Mouse (Mus musculus) heart, embryonic 16.5 days (tissue): Measurements from ENCODE around the gene Gfm2. TPM values are rescaled to one million over a fixed set of nuclear protein-coding genes. Genes with fewer than 3 reads are reported as not detected.
"Not testable (repeated sequence)": the region's sequence is repeated elsewhere in the genome, so short reads cannot be mapped to it uniquely, and the experiment has no call there.

Experiments
- ATAC-seq: fragments of 200-750 bp; cut with Nextera tagmentation; replicated peaks from 2 replicates; pipeline ENCODE4 v1.8.0; 2017; ENCODE audit warnings: moderate number of reproducible peaks; ENCODE audit not compliant: insufficient read depth, low FRiP score; ENCODE audit errors: extremely low read depth
- H3K27ac ChIP-seq: fragments of 300-500 bp; sonication (generic); 2 replicates; pipeline ENCODE4 v1.5.1; 2014; ENCODE audit warnings: mild to moderate bottlenecking, low read length, control low read depth, moderate library complexity
- H3K27me3 ChIP-seq: fragments of 300-500 bp; sonication (generic); 2 replicates; pipeline ENCODE4 v1.6.1; 2014; ENCODE audit warnings: low read length, mixed read lengths; ENCODE audit not compliant: control insufficient read depth, insufficient read depth
- H3K36me3 ChIP-seq: fragments of 300-500 bp; sonication (generic); 2 replicates; pipeline ENCODE4 v1.6.1; 2014; ENCODE audit not compliant: control insufficient read depth, insufficient read depth
- H3K4me1 ChIP-seq: fragments of 300-500 bp; sonication (generic); 2 replicates; pipeline ENCODE4 v1.6.1; 2014; ENCODE audit warnings: low read length, mixed read lengths; ENCODE audit not compliant: control insufficient read depth, insufficient read depth
- H3K4me2 ChIP-seq: fragments of 300-500 bp; sonication (generic); 2 replicates; pipeline ENCODE4 v1.6.1; 2014; ENCODE audit warnings: low read depth, mild to moderate bottlenecking, control low read depth, low read length
- H3K4me3 ChIP-seq: fragments of 300-500 bp; sonication (generic); 2 replicates; pipeline ENCODE4 v1.5.1; 2014; ENCODE audit warnings: mild to moderate bottlenecking, control low read depth, low read length
- H3K9ac ChIP-seq: fragments of 300-500 bp; sonication (generic); 2 replicates; pipeline ENCODE4 v1.6.1; 2014; ENCODE audit warnings: low read length, control low read depth
- H3K9me3 ChIP-seq: fragments of 300-500 bp; sonication (generic); replicated peaks from 2 replicates; pipeline ENCODE4 v1.6.1; 2016; ENCODE audit warnings: low read length; ENCODE audit not compliant: control insufficient read depth
- WGBS: fragments of 180-500 bp; shearing (Covaris S2); extraction: QIAGEN DNeasy Blood & Tissue Kit; methylation state at CpG from one replicate; pipeline ENCODE4 v1.1.7; 2014; 5-methylcytosine and 5-hydroxymethylcytosine counted together
- polyA plus RNA-seq: library from polyadenylated mRNA; unstranded; fragments of >200 nt; fragmentation: Nextera tagmentation; extraction: Ambion mirVana; gene quantifications from 2 replicates; pipeline ENCODE4 v1.2.1, GENCODE M21; 2015

Gfm2 gene
- 31.4 and 33.9 TPM in 2 replicates for polyA plus RNA-seq

- Histone ChIP-seq H3K4me1 (peaks cover 8% of the 10 kb centered on the region), H3K9ac (peak within 1 kb of the TSS; percentile 95), H3K4me2 (peak within 1 kb of the TSS; percentile 68), H3K27me3 (no peaks in the 10 kb centered on the region), H3K9me3 (no peaks in the 10 kb centered on the region), H3K27ac (peak within 1 kb of the TSS; percentile 92), H3K4me3 (peak within 1 kb of the TSS; percentile 85), H3K36me3 (peaks cover 8% of the 10 kb centered on the region)
- under 1% methylated on average over 57 of the region's 57 CpGs for WGBS
- ATAC-seq: peak; percentile 95
These were observed at the start of gene Gfm2, which contains the start of gene Nsa2 for GRCm38 (mm10) chr13:97137466-97138400. Gfm2 (plus strand) TSS chr13:97137937. Nsa2 (minus strand) TSS chr13:97137937.

DNA sequence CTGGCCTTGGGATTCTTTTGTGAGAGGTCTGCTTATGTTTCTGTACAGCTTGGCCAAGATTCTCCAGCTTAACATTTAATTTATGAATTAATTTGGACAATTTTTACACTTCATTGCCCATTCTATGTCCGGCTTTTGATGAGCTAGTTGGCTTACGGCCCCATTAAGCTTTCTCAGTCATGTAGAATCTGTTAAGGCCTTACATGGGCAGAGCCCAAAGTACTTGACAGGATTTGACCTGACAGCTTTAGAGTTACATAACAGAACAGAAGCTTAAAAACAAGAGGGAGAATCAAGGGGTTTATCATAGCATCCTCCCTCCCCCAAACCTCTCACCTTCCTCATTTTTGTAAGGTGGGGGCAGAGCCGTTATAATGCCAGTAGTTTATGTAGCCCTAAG, 49.6 kb upstream of the Gfm2 start:
- no peak for ATAC-seq
- no peak overlapping the region for H3K27ac ChIP-seq
- 84% methylated on average over 3 of the region's 3 CpGs for WGBS
- no peak overlapping the region for H3K9ac ChIP-seq
- no peak overlapping the region for H3K4me3 ChIP-seq
- no peak overlapping the region for H3K4me2 ChIP-seq
- H3K9me3 ChIP-seq: no peaks in the 10 kb centered on the region
- no peaks in the 10 kb centered on the region for H3K27me3 ChIP-seq
- no peaks in the 10 kb centered on the region for H3K36me3 ChIP-seq
- H3K4me1 ChIP-seq: no peaks in the 10 kb centered on the region

GRCm38 (mm10) chr13:97095726-97096125, 42.0 kb upstream of the Gfm2 start:
- no peaks in the 10 kb centered on the region for H3K36me3 ChIP-seq
- H3K27ac ChIP-seq: no peak overlapping the region
- no peak overlapping the region for H3K4me2 ChIP-seq
- ATAC-seq: no peak
- H3K9ac ChIP-seq: no peak overlapping the region
- H3K27me3 ChIP-seq: no peaks in the 10 kb centered on the region
- H3K9me3 ChIP-seq: no peaks in the 10 kb centered on the region
- no peak overlapping the region for H3K4me3 ChIP-seq
- 51% methylated on average over 4 of the region's 4 CpGs for WGBS
- no peaks in the 10 kb centered on the region for H3K4me1 ChIP-seq

- no peak within 1 kb of the TSS for H3K9ac ChIP-seq
- no peak within 1 kb of the TSS for H3K27ac ChIP-seq
- H3K9me3 ChIP-seq: no peaks in the 10 kb centered on the region
- H3K27me3 ChIP-seq: no peaks in the 10 kb centered on the region
- H3K4me3 ChIP-seq: no peak within 1 kb of the TSS
- no peak within 1 kb of the TSS for H3K4me2 ChIP-seq
- WGBS: 75% methylated on average over 22 of the region's 22 CpGs
- no peaks in the 10 kb centered on the region for H3K36me3 ChIP-seq
- no peak for ATAC-seq
- no peaks in the 10 kb centered on the region for H3K4me1 ChIP-seq
These were observed 38.4 kb upstream of the Gfm2 start, which contains the start of gene Gm6169 for GRCm38 (mm10) chr13:97099187-97099852. Gm6169 (minus strand) TSS chr13:97099237.

DNA sequence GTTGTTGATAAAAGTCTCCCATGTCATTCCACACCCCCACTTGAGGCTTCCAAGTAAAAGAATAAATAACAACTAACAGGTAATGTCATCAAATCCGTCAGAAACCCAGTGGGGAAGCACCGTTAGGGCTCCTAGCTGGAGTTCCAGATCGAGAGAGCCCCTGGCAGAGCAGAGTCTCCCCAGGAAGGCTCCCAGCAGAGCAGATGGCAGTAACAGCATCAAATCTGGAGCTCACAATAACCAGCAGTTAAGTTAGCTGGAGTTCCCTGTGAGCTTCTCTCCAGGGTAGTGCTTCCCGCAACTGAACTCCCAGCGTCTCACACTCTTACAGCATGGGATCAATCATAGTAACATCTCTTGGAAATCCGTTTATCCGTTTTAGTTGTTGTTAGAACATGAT, 32.7 kb upstream of the Gfm2 start:
- no peak for ATAC-seq
- no peaks in the 10 kb centered on the region for H3K27me3 ChIP-seq
- no peak overlapping the region for H3K4me2 ChIP-seq
- H3K9ac ChIP-seq: no peak overlapping the region
- H3K4me3 ChIP-seq: no peak overlapping the region
- no peak overlapping the region for H3K27ac ChIP-seq
- no peaks in the 10 kb centered on the region for H3K4me1 ChIP-seq
- no peaks in the 10 kb centered on the region for H3K9me3 ChIP-seq
- 70% methylated on average over 7 of the region's 7 CpGs for WGBS
- H3K36me3 ChIP-seq: no peaks in the 10 kb centered on the region

DNA sequence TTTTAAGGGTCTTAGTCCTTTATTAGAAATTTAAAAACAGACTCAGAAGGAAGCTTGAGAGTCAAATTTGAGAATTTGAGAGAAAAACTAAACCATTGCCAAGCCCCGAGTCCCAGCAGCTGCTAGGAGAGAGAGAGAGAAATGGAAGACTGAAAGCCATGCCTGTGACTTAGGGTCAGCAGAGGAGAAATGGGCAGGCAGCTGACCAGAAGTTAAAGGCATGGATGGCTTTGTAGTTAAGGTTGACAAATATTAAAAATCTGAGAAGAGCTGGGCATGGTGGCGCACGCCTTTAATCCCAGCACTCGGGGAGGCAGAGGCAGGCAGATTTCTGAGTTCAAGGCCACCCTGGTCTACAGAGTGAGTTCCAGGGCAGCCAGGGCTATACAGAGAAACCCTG, 30.0 kb upstream of the Gfm2 start:
- not testable (repeated sequence) for H3K27me3 ChIP-seq, H3K4me2 ChIP-seq, H3K9me3 ChIP-seq, H3K36me3 ChIP-seq, H3K4me1 ChIP-seq, H3K4me3 ChIP-seq, ATAC-seq, H3K27ac ChIP-seq, H3K9ac ChIP-seq
- 93% methylated on average over 4 of the region's 4 CpGs for WGBS

- Histone ChIP-seq H3K9ac (no peak overlapping the region), H3K4me1 (no peaks in the 10 kb centered on the region), H3K4me3 (no peak overlapping the region), H3K36me3 (no peaks in the 10 kb centered on the region), H3K4me2 (no peak overlapping the region), H3K9me3 (no peaks in the 10 kb centered on the region), H3K27me3 (no peaks in the 10 kb centered on the region), H3K27ac (no peak overlapping the region)
- 81% methylated on average over 4 of the region's 4 CpGs for WGBS
- no peak for ATAC-seq
These were observed 28.7 kb upstream of the Gfm2 start for GRCm38 (mm10) chr13:97109046-97109445.

GRCm38 (mm10) chr13:97121341-97121740, 16.4 kb upstream of the Gfm2 start:
- H3K9ac ChIP-seq: no peak overlapping the region
- H3K27me3 ChIP-seq: no peaks in the 10 kb centered on the region
- no peak overlapping the region for H3K4me2 ChIP-seq
- 73% methylated on average over 3 of the region's 3 CpGs for WGBS
- ATAC-seq: no peak
- no peak overlapping the region for H3K27ac ChIP-seq
- no peaks in the 10 kb centered on the region for H3K36me3 ChIP-seq
- H3K9me3 ChIP-seq: no peaks in the 10 kb centered on the region
- H3K4me1 ChIP-seq: no peaks in the 10 kb centered on the region
- no peak overlapping the region for H3K4me3 ChIP-seq

- WGBS: 85% methylated on average over 2 of the region's 4 CpGs
- ATAC-seq, H3K27me3 ChIP-seq, H3K4me3 ChIP-seq, H3K27ac ChIP-seq, H3K9ac ChIP-seq, H3K9me3 ChIP-seq, H3K4me2 ChIP-seq, H3K4me1 ChIP-seq: not testable (repeated sequence)
- peaks cover 13% of the 10 kb centered on the region for H3K36me3 ChIP-seq
These were observed 8.1 kb upstream of the Gfm2 start for GRCm38 (mm10) chr13:97129654-97130053.
